Mouse (Mus musculus) stomach, embryonic 16.5 days (tissue): ENCODE results near the gene Ldlrad1. TPM values are rescaled to one million over a fixed set of nuclear protein-coding genes. Genes with fewer than 3 reads are reported as not detected.

Experiments used
- ATAC-seq: fragments of 200-750 bp; cut with Nextera tagmentation; 2 replicates; pipeline ENCODE4 v1.8.0; 2017; ENCODE audit warnings: moderate number of reproducible peaks, moderate TSS enrichment; ENCODE audit not compliant: insufficient read depth, low FRiP score
- H3K27ac ChIP-seq: fragments of 300-500 bp; sonication (generic); 2 replicates; pipeline ENCODE4 v1.5.1; 2014; ENCODE audit warnings: low read length
- H3K27me3 ChIP-seq: fragments of 300-500 bp; sonication (generic); 2 replicates; pipeline ENCODE4 v1.6.1; 2014; ENCODE audit warnings: low read length, control low read depth, mixed read lengths; ENCODE audit not compliant: control insufficient read depth, insufficient read depth
- H3K36me3 ChIP-seq: fragments of 300-500 bp; sonication (generic); 2 replicates; pipeline ENCODE4 v1.6.1; 2014; ENCODE audit warnings: low read length; ENCODE audit not compliant: control insufficient read depth, insufficient read depth
- H3K4me1 ChIP-seq: fragments of 300-500 bp; sonication (generic); 2 replicates; pipeline ENCODE4 v1.6.1; 2014; ENCODE audit warnings: low read length, control low read depth, mixed read lengths; ENCODE audit not compliant: control insufficient read depth, insufficient read depth
- H3K4me2 ChIP-seq: fragments of 300-500 bp; sonication (generic); 2 replicates; pipeline ENCODE4 v1.6.1; 2014; ENCODE audit warnings: low read depth, low read length, mixed read lengths
- H3K4me3 ChIP-seq: fragments of 300-500 bp; sonication (generic); replicated peaks from 2 replicates; pipeline ENCODE4 v1.5.1; 2014; ENCODE audit warnings: mild to moderate bottlenecking, low read length
- H3K9ac ChIP-seq: fragments of 300-500 bp; sonication (generic); 2 replicates; pipeline ENCODE4 v1.6.1; 2014; ENCODE audit warnings: low read length
- H3K9me3 ChIP-seq: fragments of 300-500 bp; sonication (generic); replicated peaks from 2 replicates; pipeline ENCODE4 v1.6.1; 2016; ENCODE audit warnings: low read length, control low read depth; ENCODE audit not compliant: control insufficient read depth
- WGBS: fragments of 180-500 bp; shearing (Covaris S2); extraction: QIAGEN DNeasy Blood & Tissue Kit; methylation state at CpG from one replicate; pipeline ENCODE4 v1.1.7; 2014; 5-methylcytosine and 5-hydroxymethylcytosine counted together
- polyA plus RNA-seq: library from polyadenylated mRNA; unstranded; fragments of >200 nt; fragmentation: Nextera tagmentation; extraction: Ambion mirVana; gene quantifications from 2 replicates; pipeline ENCODE4 v1.2.1, GENCODE M21; 2015

Gene Ldlrad1
- polyA plus RNA-seq, 1 experiment from 2014 or later: not detected

GRCm38 (mm10) chr4:107221524-107221923 is 12.5 kb downstream of the Ldlrad1 start:
- Histone ChIP-seq H3K27me3 (no peaks in the 10 kb centered on the region), H3K4me1 (no peaks in the 10 kb centered on the region), H3K4me3 (no peak overlapping the region), H3K36me3 (no peaks in the 10 kb centered on the region), H3K9me3 (no peaks in the 10 kb centered on the region), H3K4me2 (no peak overlapping the region), H3K27ac (no peak overlapping the region), H3K9ac (no peak overlapping the region)
- no peak for ATAC-seq
- 78% methylated on average over 5 of the region's 5 CpGs for WGBS

GRCm38 (mm10) chr4:107223225-107224204 is 14.5 kb downstream of the Ldlrad1 start:
- peak; percentile 58; the same call in 1 of the 2 replicates for ATAC-seq
- WGBS: 67% methylated on average over 11 of the region's 11 CpGs

GRCm38 (mm10) chr4:107226313-107226712 is 17.3 kb downstream of the Ldlrad1 start:
- WGBS: 79% methylated on average over 2 of the region's 2 CpGs
- H3K36me3 ChIP-seq: no peaks in the 10 kb centered on the region
- H3K9me3 ChIP-seq: no peaks in the 10 kb centered on the region
- H3K27me3 ChIP-seq: no peaks in the 10 kb centered on the region
- H3K4me3 ChIP-seq: no peak overlapping the region
- H3K4me2 ChIP-seq: no peak overlapping the region
- no peak overlapping the region for H3K9ac ChIP-seq
- H3K4me1 ChIP-seq: no peaks in the 10 kb centered on the region
- ATAC-seq: no peak
- H3K27ac ChIP-seq: no peak overlapping the region

More at GRCm38 (mm10) chr4:107223225-107224204, 14.5 kb downstream of the Ldlrad1 start:
- H3K4me1 ChIP-seq: no peaks in the 10 kb centered on the region
- no peaks in the 10 kb centered on the region for H3K9me3 ChIP-seq
- H3K27ac ChIP-seq: no peak overlapping the region
- H3K27me3 ChIP-seq: no peaks in the 10 kb centered on the region
- no peak overlapping the region for H3K9ac ChIP-seq
- H3K4me2 ChIP-seq: no peak overlapping the region
- H3K4me3 ChIP-seq: no peak overlapping the region
- no peaks in the 10 kb centered on the region for H3K36me3 ChIP-seq

GRCm38 (mm10) chr4:107232219-107232618 is 23.2 kb downstream of the Ldlrad1 start:
- Histone ChIP-seq H3K9me3 (no peaks in the 10 kb centered on the region), H3K9ac (no peak overlapping the region), H3K36me3 (peaks cover 19% of the 10 kb centered on the region), H3K4me2 (no peak overlapping the region), H3K4me1 (no peaks in the 10 kb centered on the region), H3K27ac (no peak overlapping the region), H3K27me3 (no peaks in the 10 kb centered on the region), H3K4me3 (no peak overlapping the region)
- no peak for ATAC-seq
- WGBS: 50% methylated on average over 3 of the region's 3 CpGs

DNA sequence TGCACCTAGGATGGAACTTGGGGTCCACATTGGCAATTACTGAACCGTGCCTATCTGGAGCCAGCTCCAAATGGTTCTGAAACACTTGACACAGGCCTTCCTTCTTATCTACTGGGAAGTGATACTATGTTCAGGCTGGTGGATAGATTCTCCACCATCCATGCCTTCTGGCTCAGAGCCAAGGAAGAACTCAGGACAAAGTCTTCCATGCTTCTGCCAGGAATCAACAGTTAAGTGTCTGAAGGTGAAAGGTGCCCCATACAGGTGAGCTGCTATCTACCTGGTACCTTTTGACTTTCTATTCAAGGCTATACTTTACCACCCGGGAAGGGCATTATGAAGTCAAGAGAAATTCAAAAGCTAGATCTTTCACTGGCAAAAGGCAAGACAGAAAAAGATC is 29.3 kb downstream of the Ldlrad1 start:
- 92% methylated on average over 2 of the region's 2 CpGs for WGBS
- Histone ChIP-seq H3K4me1 (no peaks in the 10 kb centered on the region), H3K27me3 (no peaks in the 10 kb centered on the region), H3K4me3 (no peak overlapping the region), H3K9me3 (no peaks in the 10 kb centered on the region), H3K9ac (no peak overlapping the region), H3K27ac (no peak overlapping the region), H3K36me3 (peaks cover 30% of the 10 kb centered on the region), H3K4me2 (no peak overlapping the region)
- ATAC-seq: no peak

GRCm38 (mm10) chr4:107240196-107240595 is 31.2 kb downstream of the Ldlrad1 start:
- H3K9ac ChIP-seq: no peak overlapping the region
- no peaks in the 10 kb centered on the region for H3K27me3 ChIP-seq
- WGBS: 95% methylated on average over 6 of the region's 6 CpGs
- no peak overlapping the region for H3K27ac ChIP-seq
- no peaks in the 10 kb centered on the region for H3K9me3 ChIP-seq
- H3K4me3 ChIP-seq: no peak overlapping the region
- peaks cover 5% of the 10 kb centered on the region for H3K4me1 ChIP-seq
- H3K36me3 ChIP-seq: peaks cover 18% of the 10 kb centered on the region; the same call in 1 of the 2 replicates
- ATAC-seq: no peak
- no peak overlapping the region for H3K4me2 ChIP-seq

DNA sequence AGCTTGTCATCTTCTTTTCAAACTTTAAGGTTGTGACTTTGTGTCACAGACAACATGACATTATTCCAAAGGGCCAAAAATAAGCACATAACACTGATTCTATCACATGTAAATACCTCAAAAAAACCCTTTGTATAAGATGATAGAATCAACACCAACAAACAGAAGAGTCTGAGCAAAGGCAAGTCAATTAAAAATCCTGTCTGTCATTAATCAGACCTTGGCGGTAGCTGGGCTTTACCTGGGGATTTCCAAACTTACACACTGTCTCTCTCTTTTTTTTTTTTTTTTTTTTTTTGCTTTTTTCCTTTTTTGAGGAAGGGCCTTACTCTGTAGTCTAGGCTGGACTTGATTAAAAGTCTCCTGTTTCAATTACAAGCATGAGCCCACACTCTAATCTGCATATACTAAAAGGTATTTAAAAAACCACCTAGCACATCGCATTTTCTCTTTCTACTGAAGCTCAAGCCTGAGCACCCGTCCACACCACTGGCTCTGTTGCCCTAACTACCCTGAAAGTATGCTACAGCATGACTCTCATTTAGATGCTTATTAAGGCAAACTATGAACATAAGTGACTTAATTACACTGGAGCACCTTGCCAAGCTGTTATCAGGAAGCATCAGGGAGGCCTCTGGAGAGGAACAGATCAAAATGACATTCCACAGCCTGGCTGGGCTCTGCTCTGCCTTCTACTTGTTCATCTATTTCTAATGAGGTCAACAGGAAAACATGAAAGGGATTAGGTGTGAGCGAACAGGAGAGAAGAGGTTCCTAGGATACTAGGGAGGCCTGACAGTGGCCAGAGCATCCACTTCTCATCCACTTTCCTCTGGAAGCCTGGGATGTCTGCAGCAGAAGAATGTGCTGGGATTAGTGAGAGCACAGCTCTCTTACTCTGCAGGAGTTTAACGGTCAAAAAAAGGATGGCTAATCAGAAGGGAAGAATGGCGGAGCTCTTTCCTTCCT is 34.7 kb downstream of the Ldlrad1 start:
- 0 out of 2 replicates have a peak overlapping the region, but pooled peaks have one; percentile 17 for H3K27ac ChIP-seq
- no peak overlapping the region for H3K4me3 ChIP-seq
- no peak overlapping the region for H3K4me2 ChIP-seq
- H3K9ac ChIP-seq: no peak overlapping the region
- no peak for ATAC-seq
- H3K4me1 ChIP-seq: peaks cover 17% of the 10 kb centered on the region
- H3K27me3 ChIP-seq: no peaks in the 10 kb centered on the region
- H3K36me3 ChIP-seq: peaks cover 16% of the 10 kb centered on the region; the same call in 1 of the 2 replicates
- no peaks in the 10 kb centered on the region for H3K9me3 ChIP-seq
- WGBS: 73% methylated on average over 6 of the region's 6 CpGs

DNA sequence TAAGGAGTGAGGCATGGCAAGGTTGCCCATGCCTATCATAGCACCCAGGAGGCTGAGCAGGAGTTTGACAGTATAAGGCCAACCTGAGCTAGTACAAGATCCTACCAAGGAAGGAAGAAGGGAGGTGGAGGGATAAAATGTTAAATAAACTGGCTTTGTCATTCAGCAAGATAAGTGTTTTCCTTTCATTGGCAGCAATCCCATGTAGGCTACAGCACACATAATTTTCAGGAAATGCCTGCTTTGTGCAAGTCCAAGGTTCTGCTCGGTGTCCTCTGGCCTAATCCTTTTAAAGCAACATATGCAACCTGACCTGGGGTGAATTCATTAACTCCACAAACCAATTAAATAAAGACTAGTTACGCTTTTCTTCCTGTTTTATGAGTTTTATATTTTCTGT is 36.4 kb downstream of the Ldlrad1 start:
- Histone ChIP-seq H3K27me3 (no peaks in the 10 kb centered on the region), H3K4me1 (peaks cover 24% of the 10 kb centered on the region), H3K27ac (peak overlapping the region; percentile 69), H3K9ac (no peak overlapping the region), H3K9me3 (no peaks in the 10 kb centered on the region), H3K36me3 (peaks cover 3% of the 10 kb centered on the region; the same call in 1 of the 2 replicates), H3K4me3 (no peak overlapping the region), H3K4me2 (no peak overlapping the region)
- 50% methylated on average over 2 of the region's 2 CpGs for WGBS
- no peak for ATAC-seq
